Mouse (Mus musculus) kidney, adult 2 months (tissue): ENCODE results near the gene Gnb1. TPM values are rescaled to one million over a fixed set of nuclear protein-coding genes. Genes with fewer than 3 reads are reported as not detected.
"Not testable (repeated sequence)": the region's sequence is repeated elsewhere in the genome, so short reads cannot be mapped to it uniquely, and the experiment has no call there.

Experiments used
- DNase-seq: peaks from one replicate; pipeline ENCODE4 v3.0.0; 2021
- H3K27ac ChIP-seq: fragments of 200-500 bp; 2 replicates; pipeline ENCODE4 v1.5.1; 2012; ENCODE audit warnings: low read depth, low read length, control low read depth, inconsistent platforms; ENCODE audit not compliant: insufficient read depth
- H3K27me3 ChIP-seq: fragments of 200-500 bp; replicated peaks from 2 replicates; pipeline ENCODE4 v1.6.1; 2012; ENCODE audit warnings: mild to moderate bottlenecking, moderate library complexity, low read length, inconsistent platforms; ENCODE audit not compliant: control insufficient read depth, insufficient read depth
- H3K36me3 ChIP-seq: fragments of 200-500 bp; 2 replicates; pipeline ENCODE4 v1.6.1; 2012; ENCODE audit warnings: mild to moderate bottlenecking, moderate library complexity, low read length, inconsistent platforms; ENCODE audit not compliant: control insufficient read depth, insufficient read depth
- H3K4me1 ChIP-seq: fragments of 200-500 bp; 2 replicates; pipeline ENCODE4 v1.6.1; 2011; ENCODE audit warnings: low read length; ENCODE audit not compliant: control insufficient read depth, insufficient read depth
- H3K4me3 ChIP-seq: fragments of 200-500 bp; 2 replicates; pipeline ENCODE4 v1.5.1; 2011; ENCODE audit warnings: mild to moderate bottlenecking, low read depth, low read length, control low read depth; ENCODE audit not compliant: insufficient read depth
- CTCF ChIP-seq: fragments of 200-500 bp; conservative IDR thresholded peaks from 2 replicates; pipeline ENCODE4 v1.5.1; 2011; ENCODE audit warnings: low read depth, mild to moderate bottlenecking, control low read depth, low read length, moderate library complexity, mixed read lengths; ENCODE audit not compliant: insufficient read depth, insufficient read length
- POLR2A ChIP-seq: fragments of 200-500 bp; IDR thresholded peaks from one replicate; pipeline ENCODE4 v1.6.1; 2011; ENCODE audit warnings: low read depth, low read length, control low read depth
- WGBS: fragments of 180-500 bp; shearing (Covaris S2); methylation state at CpG from one replicate; pipeline ENCODE4 v1.1.7; 2018; 5-methylcytosine and 5-hydroxymethylcytosine counted together
- polyA plus RNA-seq: library from polyadenylated mRNA; depleted of rRNA; stranded (reverse); fragments of >200 nt; gene quantifications from 2 replicates; pipeline ENCODE4 v1.2.3, GENCODE M21; 2012

Gnb1 gene
- polyA plus RNA-seq, 1 experiment: 399 TPM

DNA sequence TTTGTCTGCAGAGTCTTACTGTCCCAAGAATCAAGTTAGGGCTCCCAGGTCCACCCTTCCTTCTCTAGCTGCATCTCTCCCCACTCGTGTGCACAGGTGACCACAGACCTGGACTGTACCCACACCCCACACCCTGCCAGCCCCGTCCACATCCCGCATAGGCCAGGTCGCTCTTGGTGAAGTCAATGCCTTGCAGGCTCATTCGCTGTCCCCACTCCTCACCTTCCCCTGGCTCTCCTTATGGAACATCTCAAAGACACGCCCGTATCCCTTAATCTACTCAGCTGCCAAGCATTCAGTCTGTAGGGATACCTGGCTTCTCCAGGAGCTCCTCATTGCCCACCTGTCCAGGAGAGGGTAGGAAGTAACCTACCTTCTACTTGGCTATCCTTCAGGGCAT, 19.8 kb upstream of the Gnb1 start:
- Histone ChIP-seq H3K27ac (no peak overlapping the region), H3K4me3 (no peak overlapping the region), H3K36me3 (no peaks in the 10 kb centered on the region), H3K27me3 (no peaks in the 10 kb centered on the region), H3K4me1 (peaks cover 5% of the 10 kb centered on the region; the same call in 1 of the 2 replicates)
- TF ChIP-seq CTCF: no peak
- TF ChIP-seq POLR2A: no peak
- no peak for DNase-seq
- WGBS: 93% methylated on average over 7 of the region's 7 CpGs

DNA sequence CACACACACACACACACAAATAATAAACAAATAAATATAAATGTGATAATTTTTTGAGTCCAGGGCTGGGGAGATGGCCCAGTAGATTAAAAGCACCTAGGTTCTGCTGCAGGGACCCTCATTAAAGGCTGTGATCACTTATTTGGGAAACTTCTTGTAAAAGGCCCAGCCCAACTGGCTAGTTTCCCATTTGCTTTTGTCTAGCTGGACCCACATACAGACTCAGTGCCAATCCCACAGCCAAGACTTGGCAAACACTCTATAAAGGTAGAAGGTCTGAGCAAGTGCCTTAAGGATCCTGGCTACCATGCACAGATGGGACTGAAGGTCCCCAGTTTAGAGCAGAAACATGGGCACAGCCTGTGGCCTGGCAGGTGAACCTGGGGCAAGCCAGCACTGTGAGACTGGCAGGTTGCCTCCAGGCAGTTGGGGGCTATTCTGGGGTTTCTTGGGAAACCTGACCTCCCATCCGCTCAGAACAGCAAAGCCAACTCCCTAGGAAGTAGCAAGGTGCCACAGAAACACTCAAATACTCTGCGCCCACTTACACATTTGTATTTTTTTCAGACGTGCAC, 18.4 kb upstream of the Gnb1 start:
- H3K4me3 ChIP-seq: no peak overlapping the region
- WGBS: 88% methylated on average over 3 of the region's 3 CpGs
- TF ChIP-seq CTCF: no peak
- no peak for TF ChIP-seq POLR2A
- peaks cover 5% of the 10 kb centered on the region; the same call in 1 of the 2 replicates for H3K4me1 ChIP-seq
- H3K36me3 ChIP-seq: no peaks in the 10 kb centered on the region
- DNase-seq: no peak
- H3K27ac ChIP-seq: no peak overlapping the region
- no peaks in the 10 kb centered on the region for H3K27me3 ChIP-seq

DNA sequence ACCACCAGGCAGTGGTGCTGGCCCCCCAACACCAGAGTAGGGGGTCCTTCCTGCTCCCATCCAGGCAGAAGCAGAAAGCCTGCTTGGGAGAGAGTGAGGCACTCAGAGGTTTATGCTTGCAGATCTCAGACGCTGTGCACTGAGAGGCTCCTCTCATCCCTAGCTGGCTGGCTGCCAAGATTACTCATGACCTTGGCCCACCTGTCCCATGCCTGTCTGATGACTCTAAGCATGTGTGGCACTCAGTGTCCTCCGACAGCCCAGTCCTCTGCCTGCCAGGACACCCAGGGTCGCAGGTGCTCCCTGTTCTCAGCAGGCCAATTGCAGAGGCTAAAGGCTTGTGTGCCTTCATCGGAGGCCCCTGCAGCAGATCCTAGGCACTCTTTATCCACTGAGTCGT, 17.8 kb upstream of the Gnb1 start:
- no peak for DNase-seq
- peaks cover 5% of the 10 kb centered on the region; the same call in 1 of the 2 replicates for H3K4me1 ChIP-seq
- no peaks in the 10 kb centered on the region for H3K36me3 ChIP-seq
- TF ChIP-seq CTCF (no peak), POLR2A (no peak)
- no peaks in the 10 kb centered on the region for H3K27me3 ChIP-seq
- 50% methylated on average over 5 of the region's 5 CpGs for WGBS
- H3K27ac ChIP-seq: no peak overlapping the region
- H3K4me3 ChIP-seq: no peak overlapping the region

DNA sequence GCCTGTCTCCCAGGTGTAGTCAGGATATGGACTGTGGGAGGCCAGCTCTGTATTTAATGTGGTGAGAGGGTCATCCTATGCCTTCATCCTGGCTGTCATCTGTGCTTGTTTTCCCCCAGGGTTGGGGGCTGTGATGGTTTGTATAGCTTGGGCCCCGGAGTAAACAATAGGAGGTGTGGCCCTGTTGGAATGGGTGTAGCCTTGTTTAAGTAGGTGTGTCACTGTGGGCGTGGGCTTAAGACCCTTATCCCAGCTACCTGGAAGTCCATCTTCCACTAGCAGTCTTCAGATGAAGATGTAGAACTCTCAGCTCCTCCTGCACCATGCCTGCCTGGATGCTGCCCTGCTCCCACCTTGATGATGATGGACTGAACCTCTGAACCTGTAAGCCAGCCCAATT, 17.4 kb upstream of the Gnb1 start:
- WGBS: 77% methylated on average over 2 of the region's 2 CpGs
- H3K4me1 ChIP-seq, H3K4me3 ChIP-seq, H3K27me3 ChIP-seq, H3K27ac ChIP-seq, H3K36me3 ChIP-seq, DNase-seq: not testable (repeated sequence)

DNA sequence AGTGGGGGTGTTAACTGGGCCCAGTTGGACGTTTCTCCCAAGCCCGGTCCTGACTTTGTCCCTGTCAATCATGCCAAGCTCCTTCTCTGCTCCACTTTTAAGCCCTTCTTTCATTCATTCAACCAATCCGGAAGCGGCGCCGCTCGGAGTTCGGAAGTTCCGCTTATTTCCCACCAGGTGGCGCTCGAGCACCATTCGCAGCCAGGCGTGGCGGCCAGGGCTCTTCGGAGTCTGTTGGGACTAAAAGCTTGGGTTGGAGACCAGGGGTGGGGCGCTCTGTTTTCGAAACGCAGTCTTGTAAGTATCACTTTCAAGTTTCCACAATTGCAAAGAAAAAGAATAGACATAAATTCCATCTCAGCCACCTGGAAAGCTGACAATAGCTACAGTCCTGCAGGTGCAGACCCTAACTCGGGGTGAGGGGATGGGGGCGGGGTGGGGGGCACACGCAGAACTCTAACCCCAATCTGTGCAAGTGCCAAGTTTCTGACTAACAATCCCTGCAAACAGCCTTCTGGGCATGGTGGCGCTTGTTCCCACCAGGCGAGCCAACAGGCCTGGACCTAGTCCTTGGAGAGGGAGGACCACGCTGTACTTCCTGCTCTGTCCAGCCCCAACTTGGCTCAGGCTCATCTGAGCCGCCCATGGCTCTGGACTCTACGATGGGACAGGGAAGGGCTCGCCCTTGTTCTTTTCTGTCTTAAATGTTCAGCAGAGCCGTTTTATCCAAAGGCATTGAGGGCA, 9.6 kb upstream of the Gnb1 start:
- TF ChIP-seq CTCF: peak; percentile 91
- peak; percentile 19 for TF ChIP-seq POLR2A
- Histone ChIP-seq H3K4me1 (no peaks in the 10 kb centered on the region), H3K4me3 (peak overlapping the region; percentile 3; the same call in 1 of the 2 replicates), H3K36me3 (no peaks in the 10 kb centered on the region), H3K27ac (peak overlapping the region; percentile 51), H3K27me3 (no peaks in the 10 kb centered on the region)
- WGBS: 13% methylated on average over 28 of the region's 28 CpGs
- DNase-seq: peak; percentile 76

DNA sequence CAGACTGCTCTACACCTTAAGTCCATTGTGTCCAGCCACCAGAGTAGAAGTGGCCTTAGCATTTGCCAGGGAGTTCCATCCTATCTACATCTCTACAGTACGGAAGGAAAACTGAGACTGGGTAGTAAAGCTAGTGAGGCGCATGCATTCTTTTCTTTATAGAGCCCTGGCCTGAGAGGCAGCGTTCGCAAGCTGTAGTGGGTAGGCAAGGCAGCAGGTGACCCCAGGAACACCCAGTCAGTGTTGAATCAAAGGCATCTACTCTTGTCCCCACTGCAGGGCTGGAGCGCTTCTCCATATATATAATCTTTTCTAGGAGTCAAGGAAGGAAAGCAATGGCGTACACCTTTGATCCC, 9.1 kb upstream of the Gnb1 start:
- TF ChIP-seq CTCF (no peak), POLR2A (no peak)
- Histone ChIP-seq H3K4me1 (no peaks in the 10 kb centered on the region), H3K36me3 (no peaks in the 10 kb centered on the region), H3K27me3 (no peaks in the 10 kb centered on the region), H3K27ac (peak overlapping the region; percentile 51), H3K4me3 (no peak overlapping the region)
- 84% methylated on average over 6 of the region's 6 CpGs for WGBS
- DNase-seq: no peak

DNA sequence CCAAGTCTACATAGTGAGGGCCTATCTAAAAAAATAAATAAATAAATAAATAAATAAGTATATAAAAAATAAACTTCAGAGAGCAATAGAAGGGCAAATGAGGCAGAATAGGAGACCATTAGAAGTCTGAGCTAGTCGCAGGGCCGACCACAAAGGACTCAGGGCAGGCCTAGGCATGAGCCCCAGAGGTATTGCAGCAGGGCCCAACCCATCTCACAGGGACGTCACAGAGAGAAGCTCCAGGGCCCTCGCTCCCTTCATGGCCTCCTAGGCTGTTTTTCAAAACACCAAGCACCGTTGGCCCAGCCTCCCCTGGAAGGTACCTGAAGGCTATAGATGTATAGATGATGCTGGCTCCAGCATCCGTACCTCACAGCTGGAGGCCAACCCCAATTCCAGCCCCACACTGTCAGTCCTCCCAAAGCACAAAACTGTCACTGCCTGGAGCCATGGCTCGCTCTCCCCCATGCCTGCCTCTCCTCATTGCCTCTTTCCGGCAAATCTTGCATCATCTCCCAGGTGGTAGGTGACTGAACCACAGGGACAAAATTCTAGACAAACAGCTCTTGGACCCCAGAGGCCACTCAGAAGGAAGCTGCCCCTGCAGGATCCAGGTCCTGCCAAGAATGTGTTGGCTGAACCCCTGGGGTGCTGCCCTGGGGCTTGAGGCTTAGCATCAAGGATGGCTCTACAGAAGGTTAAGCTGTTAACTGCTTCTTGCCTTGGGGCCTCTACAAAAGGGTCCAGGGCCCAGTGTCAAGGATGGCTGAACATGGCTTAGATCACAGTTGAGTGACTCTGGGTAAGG, 8.2 kb upstream of the Gnb1 start:
- H3K4me3 ChIP-seq: no peak overlapping the region
- no peak for DNase-seq
- no peak overlapping the region for H3K27ac ChIP-seq
- H3K4me1 ChIP-seq: peaks cover 5% of the 10 kb centered on the region
- TF ChIP-seq POLR2A: no peak
- no peak for TF ChIP-seq CTCF
- no peaks in the 10 kb centered on the region for H3K36me3 ChIP-seq
- no peaks in the 10 kb centered on the region for H3K27me3 ChIP-seq
- WGBS: 90% methylated on average over 8 of the region's 8 CpGs
